Mouse (Mus musculus) MEL-GATA-1-ER (cell line): ENCODE measurements around the gene Ctsd.
"Not testable (repeated sequence)": the region's sequence is repeated elsewhere in the genome, so short reads cannot be mapped to it uniquely, and the experiment has no call there.

Experiments used
- DNase-seq: peaks from one replicate; pipeline ENCODE4 v3.0.0-alpha.2; 2012; ENCODE audit warnings: low read depth; ENCODE audit errors: extremely low read depth

Ctsd gene

GRCm38 (mm10) chr7:142340269-142340970, 47.4 kb downstream of the Ctsd start:
- peak; percentile 54 for DNase-seq

DNA sequence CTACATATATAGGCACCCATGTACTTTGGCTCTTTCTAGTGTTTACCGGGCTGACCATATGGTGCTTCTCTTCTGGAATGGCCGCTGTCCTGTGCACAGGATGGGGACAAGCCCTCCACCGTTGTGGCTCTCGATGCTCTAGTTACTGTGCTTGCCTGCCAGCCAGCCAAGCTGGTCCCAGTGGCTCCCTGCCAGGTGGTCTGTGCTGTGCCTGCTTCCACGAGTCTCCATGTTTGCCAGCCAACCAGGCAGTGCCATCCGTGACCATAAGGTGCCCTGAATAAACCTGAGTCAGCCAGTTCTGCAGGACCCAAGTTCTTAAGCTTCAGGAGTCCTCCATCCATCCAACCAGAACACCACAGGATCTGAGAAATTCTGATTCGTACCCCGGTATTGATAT, 52.7 kb downstream of the Ctsd start:
- DNase-seq = no peak

GRCm38 (mm10) chr7:142334246-142334645, 53.6 kb downstream of the Ctsd start:
- peak; percentile 57 for DNase-seq

DNA sequence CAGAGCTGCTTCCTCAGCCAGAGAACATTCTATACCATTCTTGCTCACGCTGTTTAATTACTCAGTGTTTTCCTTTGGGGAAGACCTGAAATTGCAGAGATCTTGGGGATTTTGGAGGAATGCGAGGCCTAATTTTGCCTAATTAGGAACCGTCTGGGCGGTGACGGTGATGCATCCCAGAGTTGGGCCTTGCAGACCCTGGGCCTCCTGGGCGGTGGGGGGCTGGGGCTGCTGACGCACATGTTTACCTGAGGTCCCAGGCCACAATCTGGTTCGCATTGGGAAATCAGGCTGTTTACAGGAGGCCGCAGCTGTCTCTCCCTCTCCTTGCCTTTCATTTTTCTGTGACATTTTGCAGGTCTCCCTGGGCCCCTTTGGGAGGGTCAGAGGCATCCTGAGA, 55.1 kb downstream of the Ctsd start:
- DNase-seq = not testable (repeated sequence)

- no peak for DNase-seq
Observed at GRCm38 (mm10) chr7:142331281-142331680, 56.6 kb downstream of the Ctsd start.

GRCm38 (mm10) chr7:142330271-142330724, 57.5 kb downstream of the Ctsd start:
- DNase-seq = no peak

DNA sequence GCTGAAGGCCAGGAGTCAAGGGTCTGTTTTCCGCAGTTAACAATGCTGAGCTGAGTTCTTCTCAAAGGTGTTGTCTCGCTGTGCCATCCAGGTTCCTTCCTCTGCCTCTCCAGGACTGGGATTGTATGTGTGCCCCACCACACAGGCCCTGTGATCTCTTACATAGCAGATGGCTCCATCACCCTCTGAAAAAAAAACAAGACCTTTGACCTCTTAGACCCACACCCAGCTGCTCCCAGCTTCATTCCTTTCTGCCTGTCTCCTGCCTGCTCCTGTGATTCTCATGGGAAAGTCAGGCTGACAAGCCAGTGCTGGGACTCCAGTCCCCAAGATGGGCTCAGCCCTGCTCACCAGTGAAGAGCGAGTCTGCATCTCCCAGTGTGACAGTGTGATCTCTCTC, 59.3 kb downstream of the Ctsd start:
- no peak for DNase-seq

DNA sequence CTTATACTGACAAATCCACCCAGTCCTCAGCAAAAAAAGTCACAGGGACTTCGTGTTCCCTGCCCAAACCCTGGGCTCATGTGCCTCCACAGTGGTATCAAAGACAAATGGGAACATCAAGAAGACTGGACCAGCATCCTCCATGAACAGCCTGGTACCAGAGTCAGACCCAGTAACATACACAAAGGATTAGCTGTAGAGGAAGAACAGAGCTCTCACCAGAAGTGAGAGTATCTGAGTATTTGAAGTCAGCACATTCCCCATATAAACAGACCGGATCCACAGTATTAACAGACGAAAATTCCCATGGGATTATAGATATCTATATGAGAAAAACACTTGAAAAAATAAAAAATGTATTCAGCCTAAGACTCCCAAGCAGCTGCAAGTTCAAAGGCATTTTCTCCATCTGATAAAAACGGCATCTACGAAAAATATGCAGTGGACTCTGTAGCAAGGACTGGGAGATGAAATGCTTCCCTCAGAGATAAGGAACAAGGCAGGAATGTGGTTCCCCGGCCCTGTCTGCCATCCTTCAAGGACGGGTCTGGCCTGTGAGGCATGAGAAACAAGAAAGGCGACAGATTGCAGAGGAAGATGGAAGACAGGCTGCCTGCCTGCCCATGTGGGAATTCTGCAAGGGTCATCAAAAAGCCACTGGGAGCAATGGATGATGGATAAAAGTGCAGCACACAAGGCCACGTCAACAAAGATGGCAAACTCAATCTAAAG, 61.0 kb downstream of the Ctsd start:
- no peak for DNase-seq
